Mouse (Mus musculus): Measurements from ENCODE around the gene Capns2.

- TF ChIP-seq KAT2A (conservative IDR thresholded peaks at IDR 0.05; ENCODE audit: low read depth, low read length) (no peak), CTCF (IDR thresholded peaks at IDR 0.05 in 2 of 3, conservative IDR thresholded peaks at IDR 0.05 in 1 of 3; ENCODE audit: control insufficient read depth in 1 of 3, insufficient read depth in 1 of 3, low read depth in 2 of 3, low read length in 3 of 3, poor library complexity in 1 of 3, severe bottlenecking in 1 of 3) (no peak), POLR2A (IDR thresholded peaks at IDR 0.05; ENCODE audit: control insufficient read depth in 1 of 2, insufficient read depth in 1 of 2, low read depth in 1 of 2, low read length in 2 of 2, poor library complexity in 1 of 2) (no peak), EP300 (IDR thresholded peaks at IDR 0.05; ENCODE audit: low read depth in 1 of 2, low read length in 2 of 2) (no peak), NRF1 (IDR thresholded peaks at IDR 0.05; ENCODE audit: insufficient read depth, low read depth, low read length, poor library complexity, severe bottlenecking) (no peak), HCFC1 (IDR thresholded peaks at IDR 0.05; ENCODE audit: low read depth, low read length) (no peak), MAFK (IDR thresholded peaks at IDR 0.05; ENCODE audit: borderline replicate concordance, low read depth, low read length) (no peak), MYB (IDR thresholded peaks at IDR 0.05; ENCODE audit: low read depth, low read length) (no peak)
These were observed 36.8 kb downstream of the Capns2 start for GRCm38 (mm10) chr8:92938056-92938455.
